Mouse (Mus musculus): ENCODE measurements around the gene Pip5k1b.

DNA sequence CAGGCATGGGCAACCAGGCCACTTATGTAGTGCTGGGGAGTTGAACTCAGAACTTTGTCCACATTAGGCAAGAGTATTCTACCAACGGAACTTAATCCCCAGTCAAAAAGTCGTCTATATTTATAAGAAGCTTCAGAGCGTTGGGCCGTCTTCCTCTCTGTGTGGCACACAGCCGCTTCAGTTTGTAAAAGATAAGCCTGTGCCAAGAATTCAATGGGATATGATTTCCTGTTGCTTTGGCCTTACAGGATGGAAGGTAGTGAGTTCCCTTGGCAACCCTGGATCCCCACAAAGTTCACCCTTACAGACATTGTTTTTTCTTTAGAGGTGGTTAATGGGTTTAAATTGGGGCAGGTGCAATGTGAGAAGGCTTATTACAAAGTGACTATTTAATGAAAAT lies 297.3 kb downstream of the Pip5k1b start:
- no peak for TF ChIP-seq POLR2A (IDR thresholded peaks at IDR 0.05; ENCODE audit: borderline replicate concordance, control insufficient read depth, low read depth, low read length)
- no peak for TF ChIP-seq CTCF (IDR thresholded peaks at IDR 0.05; ENCODE audit: control insufficient read depth, insufficient read depth, low read length)

Measured in bone marrow, adult 2 months (tissue).